Mouse (Mus musculus) neural tube, embryonic 10.5 days (tissue): ENCODE results near the gene Kdr.

ENCODE experiments used
- DNase-seq: peaks from one replicate; pipeline ENCODE4 v3.0.0-alpha.2; 2017; ENCODE audit warnings: low spot score; ENCODE audit errors: extremely low spot score

Kdr gene

GRCm38 (mm10) chr5:75919601-75920000 lies 58.7 kb downstream of the Kdr start:
- DNase-seq, result no peak

GRCm38 (mm10) chr5:75918139-75918538 lies 60.1 kb downstream of the Kdr start:
- no peak for DNase-seq

GRCm38 (mm10) chr5:75917231-75917630 lies 61.0 kb downstream of the Kdr start:
- DNase-seq, result no peak

GRCm38 (mm10) chr5:75906102-75906501 lies 72.2 kb downstream of the Kdr start:
- DNase-seq, result no peak

GRCm38 (mm10) chr5:75900231-75900920 lies 77.9 kb downstream of the Kdr start:
- no peak for DNase-seq

- no peak for DNase-seq
These were observed 82.9 kb downstream of the Kdr start for GRCm38 (mm10) chr5:75895351-75895750.

- DNase-seq, result no peak
These were observed 85.2 kb downstream of the Kdr start for GRCm38 (mm10) chr5:75892956-75893471.
